Mouse (Mus musculus) activated CD4-positive, CD25-positive, alpha-beta regulatory T cell, adult 9 weeks (primary cell): ENCODE results near the gene Irs3. TPM values are rescaled to one million over a fixed set of nuclear protein-coding genes. Genes with fewer than 3 reads are reported as not detected.

ENCODE experiments used
- polyA plus RNA-seq: library from polyadenylated mRNA; unstranded; fragments of 100-300 nt; shearing (Covaris generic); gene quantifications from one replicate; pipeline ENCODE4 v1.2.1, GENCODE M21; 2017

Gene Irs3
- polyA plus RNA-seq = not detected

GRCm38 (mm10) chr5:137645652-137646091 is at the start of gene Irs3:
TSS of gene Irs3 (minus strand) at chr5:137645714.

DNA sequence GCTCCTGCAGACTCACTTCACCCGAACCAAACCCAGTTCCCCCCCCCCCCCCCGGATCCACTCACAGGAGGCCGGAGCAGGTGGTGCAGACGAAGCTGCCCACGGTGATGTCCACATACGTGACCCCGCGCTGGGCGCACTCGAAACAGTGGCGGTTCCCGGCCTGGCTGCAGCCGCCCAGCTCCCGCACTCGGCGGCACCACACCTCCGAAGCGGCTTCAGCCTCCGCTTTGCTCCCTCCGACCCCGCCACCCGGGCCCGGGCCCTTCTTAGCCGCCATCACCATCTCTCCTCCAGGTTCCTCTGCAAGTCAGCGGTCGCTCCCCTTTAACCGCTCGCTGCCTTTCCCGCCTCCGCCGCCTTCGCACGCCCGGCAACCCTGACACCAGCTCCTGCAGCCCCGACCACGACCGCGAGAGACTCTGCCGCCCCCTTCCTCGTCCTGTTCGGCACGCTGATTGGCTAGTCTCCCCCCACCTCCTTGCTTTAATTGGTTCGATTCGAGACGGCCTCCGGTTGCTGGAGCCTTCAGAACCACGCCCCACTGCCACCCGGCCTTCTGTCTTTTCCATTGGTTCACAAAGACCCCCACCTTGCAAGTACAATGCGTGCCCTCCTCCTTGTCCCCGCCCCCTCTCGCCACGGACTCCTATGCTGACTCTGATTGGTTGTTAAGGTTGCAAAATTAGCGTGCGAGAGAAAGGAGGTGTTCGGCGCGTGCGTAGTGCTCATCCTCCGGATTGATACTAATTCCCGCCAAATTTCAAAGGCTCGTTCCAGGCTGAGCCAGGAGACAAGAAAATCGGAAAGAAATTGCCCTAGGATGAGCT is 39.0 kb upstream of the Irs3 start, which contains the start of gene Agfg2:
Agfg2 (minus strand) TSS at position 433 of the 830 bp plus-strand sequence.

GRCm38 (mm10) chr5:137641054-137641453 is 4.5 kb downstream of the Irs3 start, which contains the start of gene Sap25:
TSS of gene Sap25 (plus strand) at chr5:137641334.

GRCm38 (mm10) chr5:137628498-137629305 is 16.8 kb downstream of the Irs3 start, which contains the start of the genes Fbxo24, Lrch4 and Gm20605:
TSS of gene Fbxo24 (minus strand) at chr5:137629002.
TSS of gene Lrch4 (plus strand) at chr5:137629121.
TSS of gene Gm20605 (plus strand) at chr5:137629175.

GRCm38 (mm10) chr5:137613550-137613949 is 32.0 kb downstream of the Irs3 start, which contains the start of gene Pcolce:
TSS of gene Pcolce (minus strand) at chr5:137613784.

GRCm38 (mm10) chr5:137600619-137601364 is 44.7 kb downstream of the Irs3 start, which contains the start of gene Mospd3:
TSS of gene Mospd3 (minus strand) at chr5:137601058.

Other genes starting within 250 kb of the Irs3 start
- 0.26 TPM for gene Zan, start 168.7 kb downstream of the Irs3 start, polyA plus RNA-seq
- 52.7 TPM for gene Pop7, start 143.2 kb downstream of the Irs3 start, polyA plus RNA-seq
- 3.3 TPM for gene Gigyf1, start 127.2 kb downstream of the Irs3 start, polyA plus RNA-seq
- gene Epo, start 112.5 kb downstream of the Irs3 start, polyA plus RNA-seq = not detected
- 216 TPM for gene Gnb2, start 112.2 kb downstream of the Irs3 start, polyA plus RNA-seq
- gene Actl6b, start 92.2 kb downstream of the Irs3 start, polyA plus RNA-seq = not detected
- 0.68 TPM for gene Tfr2, start 75.9 kb downstream of the Irs3 start, polyA plus RNA-seq
- gene Mospd3, start 44.7 kb downstream of the Irs3 start, polyA plus RNA-seq = 94.8 TPM
- 2.3 TPM for gene Pcolce, start 31.9 kb downstream of the Irs3 start, polyA plus RNA-seq
- 0.40 TPM for gene Fbxo24, start 16.7 kb downstream of the Irs3 start, polyA plus RNA-seq
- 322 TPM for gene Lrch4, start 16.6 kb downstream of the Irs3 start, polyA plus RNA-seq
- gene Gm20605, start 16.5 kb downstream of the Irs3 start, polyA plus RNA-seq = 81.4 TPM
- gene Sap25, start 4.4 kb downstream of the Irs3 start, polyA plus RNA-seq = 137 TPM
- gene Agfg2, start 39.0 kb upstream of the Irs3 start, polyA plus RNA-seq = 31.3 TPM
- gene Nyap1, start 95.9 kb upstream of the Irs3 start, polyA plus RNA-seq = 1.7 TPM
- 458 TPM for gene Tsc22d4, start 100.0 kb upstream of the Irs3 start, polyA plus RNA-seq
- 27.6 TPM for gene Ppp1r35, start 133.1 kb upstream of the Irs3 start, polyA plus RNA-seq
- gene Mepce, start 141.9 kb upstream of the Irs3 start, polyA plus RNA-seq = 17.9 TPM
- 10.8 TPM for gene Zcwpw1, start 142.1 kb upstream of the Irs3 start, polyA plus RNA-seq
- 1.9 TPM for gene Pilra, start 190.6 kb upstream of the Irs3 start, polyA plus RNA-seq
- gene Pilrb1, start 212.4 kb upstream of the Irs3 start, polyA plus RNA-seq = 0.88 TPM
- gene Pilrb2, start 226.1 kb upstream of the Irs3 start, polyA plus RNA-seq = 0.77 TPM